Mouse (Mus musculus) olfactory bulb, adult 2 months (tissue): ENCODE data around the gene E030030I06Rik.
"Not testable (repeated sequence)": the region's sequence is repeated elsewhere in the genome, so short reads cannot be mapped to it uniquely, and the experiment has no call there.

Experiments
- CTCF ChIP-seq: fragments of 200-500 bp; IDR thresholded peaks from 2 replicates; pipeline ENCODE4 v1.5.1; 2012; ENCODE audit warnings: low read depth, mild to moderate bottlenecking, low read length, moderate library complexity; ENCODE audit not compliant: insufficient read depth
- POLR2A ChIP-seq: fragments of 200-500 bp; IDR thresholded peaks from 2 replicates; pipeline ENCODE4 v1.6.1; 2012; ENCODE audit warnings: mild to moderate bottlenecking, low read depth, low read length, moderate library complexity; ENCODE audit not compliant: insufficient read depth

- not testable (repeated sequence) for TF ChIP-seq POLR2A, CTCF
Measured at GRCm38 (mm10) chr10:22165328-22166003, 16.4 kb upstream of the E030030I06Rik start.
